Mouse (Mus musculus): ENCODE measurements at regions not wholly inside any gene's neighbourhood (a gene's known extent, or its start where the extent isn't known, plus 50 kb on each side); places are given as distances from the start of the nearest gene placed in this dataset.

DNA sequence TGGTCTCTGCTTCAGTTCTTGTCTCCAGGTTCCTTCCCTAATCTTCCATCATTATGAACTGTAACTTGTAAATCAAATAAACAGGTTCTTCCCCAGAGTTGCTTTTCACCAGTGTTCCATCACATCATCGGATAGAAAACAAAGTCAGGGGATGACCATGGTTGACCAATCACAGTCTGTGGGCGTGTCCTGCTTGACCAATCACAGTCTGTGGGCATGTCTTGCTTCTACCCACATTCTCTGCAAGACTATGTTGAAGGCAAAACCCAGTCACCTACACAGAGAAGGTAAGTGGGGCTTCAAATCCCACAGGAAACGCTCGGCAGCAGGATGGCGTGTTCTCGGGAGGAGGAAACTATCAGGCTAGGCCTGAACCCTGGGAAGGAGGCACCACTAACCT is 82.9 kb upstream of the Hs6st1 start:
- Histone ChIP-seq H3K4me3 (ENCODE audit: low read depth, low read length) (no peak overlapping the region), H3K27me3 (ENCODE audit: control insufficient read depth, insufficient read depth, low read length) (no peaks in the 10 kb centered on the region), H3K4me1 (ENCODE audit: control insufficient read depth, insufficient read depth, insufficient read length, low read length) (no peaks in the 10 kb centered on the region), H3K27ac (ENCODE audit: insufficient read depth, low read depth, low read length) (no peak overlapping the region), H3K36me3 (ENCODE audit: control insufficient read depth, insufficient read depth, low read length) (no peaks in the 10 kb centered on the region)
- WGBS, result 92% methylated on average over 6 of the region's 6 CpGs
- TF ChIP-seq CTCF (IDR thresholded peaks at IDR 0.05; ENCODE audit: extremely low read depth, insufficient read length, insufficient replicate concordance, low read depth, low read length), result no peak
- TF ChIP-seq POLR2A (IDR thresholded peaks at IDR 0.05; ENCODE audit: low read depth, low read length), result no peak

DNA sequence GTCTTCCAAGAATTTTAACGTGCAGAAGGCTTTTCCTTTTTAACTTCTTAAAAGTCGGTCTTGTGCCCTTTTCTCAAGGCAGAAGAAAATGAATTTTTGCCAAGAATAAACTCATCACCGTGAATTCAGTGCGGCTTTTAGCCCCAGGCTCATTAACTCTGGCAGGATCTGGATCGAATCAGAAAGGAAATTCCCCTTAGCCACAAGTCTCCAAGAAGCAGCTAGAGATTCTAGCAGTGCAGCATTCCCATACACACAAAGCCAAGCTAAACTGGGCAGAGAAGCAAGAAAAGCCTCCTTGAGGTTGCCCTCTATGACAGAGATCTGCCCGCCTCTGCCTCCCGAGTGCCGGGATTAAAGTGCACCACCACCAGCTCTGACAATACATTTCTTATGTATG is 81.5 kb upstream of the Hs6st1 start:
- Histone ChIP-seq H3K27me3 (ENCODE audit: control insufficient read depth, insufficient read depth, low read length) (no peaks in the 10 kb centered on the region), H3K36me3 (ENCODE audit: control insufficient read depth, insufficient read depth, low read length) (no peaks in the 10 kb centered on the region), H3K27ac (ENCODE audit: insufficient read depth, low read depth, low read length) (no peak overlapping the region), H3K4me3 (ENCODE audit: low read depth, low read length) (no peak overlapping the region), H3K4me1 (ENCODE audit: control insufficient read depth, insufficient read depth, insufficient read length, low read length) (no peaks in the 10 kb centered on the region)
- TF ChIP-seq POLR2A (IDR thresholded peaks at IDR 0.05; ENCODE audit: low read depth, low read length) (no peak), CTCF (IDR thresholded peaks at IDR 0.05; ENCODE audit: extremely low read depth, insufficient read length, insufficient replicate concordance, low read depth, low read length) (no peak)
- 87% methylated on average over 8 of the region's 8 CpGs for WGBS

DNA sequence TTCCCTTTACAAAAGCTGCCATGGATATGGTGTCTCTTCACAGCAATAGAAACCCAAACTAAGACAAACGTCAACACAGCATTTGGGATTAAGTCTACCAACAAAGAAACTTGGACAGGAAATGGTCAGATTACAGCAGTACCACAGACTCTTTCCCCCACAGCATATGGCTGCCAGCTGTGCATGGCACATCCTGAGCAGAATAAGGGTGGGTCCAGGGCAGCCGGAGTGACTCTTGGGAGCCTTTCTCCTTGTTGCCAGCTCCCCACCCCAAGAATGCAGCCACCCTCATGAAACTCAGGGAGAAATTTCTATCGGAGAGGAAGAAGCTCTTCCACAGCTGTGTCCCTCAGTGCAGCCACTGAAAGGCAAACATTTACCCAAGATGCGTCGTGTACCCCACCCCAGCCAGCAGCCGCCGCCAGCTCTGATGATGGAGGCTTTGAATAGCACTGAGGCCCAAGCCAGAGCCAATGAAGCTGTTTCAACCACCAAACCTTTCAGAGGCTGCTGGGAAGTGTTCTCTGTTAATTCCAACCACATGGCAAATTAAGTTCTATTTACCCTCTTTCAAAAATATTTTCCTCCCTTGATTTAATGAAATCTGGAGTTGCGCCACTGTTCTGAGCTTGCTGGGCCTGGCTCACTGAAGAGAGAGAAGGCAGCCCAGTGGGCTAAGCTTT is 75.8 kb upstream of the Hs6st1 start:
- 70% methylated on average over 8 of the region's 8 CpGs for WGBS
- H3K27me3 ChIP-seq (ENCODE audit: control insufficient read depth, insufficient read depth, low read length), result no peaks in the 10 kb centered on the region

DNA sequence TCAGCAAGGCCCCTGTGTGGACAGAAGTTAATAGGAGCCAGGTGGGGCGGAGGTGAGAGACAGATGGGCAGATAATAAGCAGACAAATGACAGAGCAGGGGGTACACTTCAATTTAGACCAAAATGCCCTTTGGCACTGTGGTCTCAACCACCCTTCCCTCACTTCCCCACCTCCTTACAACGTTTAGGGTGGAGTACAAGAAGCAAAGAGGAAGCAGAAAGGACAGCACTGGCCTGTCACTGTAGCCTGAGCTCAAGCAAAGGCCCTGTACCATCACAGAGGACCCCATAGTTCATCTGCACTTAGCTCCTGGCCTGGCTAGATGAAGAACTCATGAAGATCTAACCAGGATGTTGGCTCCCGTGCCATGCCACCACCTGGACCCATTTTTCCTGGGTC is 75.3 kb upstream of the Hs6st1 start:
- no peak for TF ChIP-seq POLR2A (IDR thresholded peaks at IDR 0.05; ENCODE audit: low read depth, low read length)
- TF ChIP-seq CTCF (IDR thresholded peaks at IDR 0.05; ENCODE audit: extremely low read depth, insufficient read length, insufficient replicate concordance, low read depth, low read length), result no peak
- no peaks in the 10 kb centered on the region for H3K36me3 ChIP-seq (ENCODE audit: control insufficient read depth, insufficient read depth, low read length)
- H3K27ac ChIP-seq (ENCODE audit: insufficient read depth, low read depth, low read length), result no peak overlapping the region
- no peaks in the 10 kb centered on the region for H3K4me1 ChIP-seq (ENCODE audit: control insufficient read depth, insufficient read depth, insufficient read length, low read length)
- H3K27me3 ChIP-seq (ENCODE audit: control insufficient read depth, insufficient read depth, low read length), result no peaks in the 10 kb centered on the region
- WGBS, result 60% methylated on average over 3 of the region's 3 CpGs
- H3K4me3 ChIP-seq (ENCODE audit: low read depth, low read length), result no peak overlapping the region

More for the DNA sequence above, 75.8 kb upstream of the Hs6st1 start:
- TF ChIP-seq CTCF (IDR thresholded peaks at IDR 0.05; ENCODE audit: extremely low read depth, insufficient read length, insufficient replicate concordance, low read depth, low read length), result no peak
- no peak for TF ChIP-seq POLR2A (IDR thresholded peaks at IDR 0.05; ENCODE audit: low read depth, low read length)
- no peaks in the 10 kb centered on the region for H3K4me1 ChIP-seq (ENCODE audit: control insufficient read depth, insufficient read depth, insufficient read length, low read length)
- H3K36me3 ChIP-seq (ENCODE audit: control insufficient read depth, insufficient read depth, low read length), result no peaks in the 10 kb centered on the region
- H3K4me3 ChIP-seq (ENCODE audit: low read depth, low read length), result no peak overlapping the region
- no peak overlapping the region for H3K27ac ChIP-seq (ENCODE audit: insufficient read depth, low read depth, low read length)

DNA sequence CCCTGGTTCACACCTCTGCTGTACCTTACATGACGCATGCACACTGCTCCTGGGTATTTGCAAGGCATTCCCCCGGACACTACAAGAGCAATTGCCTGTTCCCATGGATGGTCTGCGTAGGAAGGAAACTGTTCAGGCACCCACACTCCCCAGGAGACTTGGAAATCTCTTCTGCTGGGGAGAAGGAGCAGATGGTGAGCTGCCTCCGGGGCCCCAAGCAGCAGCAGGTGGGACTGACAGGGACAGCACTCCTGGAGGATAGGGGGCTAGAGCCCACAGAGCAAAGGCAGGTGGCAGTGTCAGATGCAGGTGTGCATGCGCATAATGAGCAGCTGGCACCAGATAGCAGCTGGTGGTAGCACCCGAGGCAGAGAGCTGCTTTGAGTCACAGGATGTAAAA is 72.5 kb upstream of the Hs6st1 start:
- Histone ChIP-seq H3K27ac (ENCODE audit: insufficient read depth, low read depth, low read length) (no peak overlapping the region), H3K4me1 (ENCODE audit: control insufficient read depth, insufficient read depth, insufficient read length, low read length) (no peaks in the 10 kb centered on the region), H3K36me3 (ENCODE audit: control insufficient read depth, insufficient read depth, low read length) (no peaks in the 10 kb centered on the region), H3K4me3 (ENCODE audit: low read depth, low read length) (no peak overlapping the region), H3K27me3 (ENCODE audit: control insufficient read depth, insufficient read depth, low read length) (no peaks in the 10 kb centered on the region)
- 73% methylated on average over 6 of the region's 6 CpGs for WGBS
- TF ChIP-seq CTCF (IDR thresholded peaks at IDR 0.05; ENCODE audit: extremely low read depth, insufficient read length, insufficient replicate concordance, low read depth, low read length), result no peak
- no peak for TF ChIP-seq POLR2A (IDR thresholded peaks at IDR 0.05; ENCODE audit: low read depth, low read length)

DNA sequence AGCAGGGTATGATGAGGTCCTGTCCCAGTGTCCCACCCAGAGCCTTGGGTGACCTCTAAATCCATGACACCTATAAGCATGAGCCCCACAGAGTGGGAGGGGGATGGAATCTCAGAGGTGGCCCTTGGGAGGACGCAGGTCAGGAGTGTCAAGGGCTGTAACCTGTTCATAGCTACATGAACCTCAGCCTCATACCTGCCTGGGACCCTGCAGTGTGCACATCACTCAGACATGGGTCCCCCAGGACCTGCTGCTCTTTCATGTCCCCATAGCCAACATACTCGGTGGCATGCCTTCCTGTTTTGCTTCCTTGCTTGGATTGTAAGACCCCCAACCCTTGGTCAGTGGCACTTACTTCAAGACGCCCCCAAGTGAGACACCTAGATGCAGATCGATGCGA is 66.9 kb upstream of the Hs6st1 start:
- Histone ChIP-seq H3K4me1 (ENCODE audit: control insufficient read depth, insufficient read depth, insufficient read length, low read length) (no peaks in the 10 kb centered on the region), H3K27ac (ENCODE audit: insufficient read depth, low read depth, low read length) (no peak overlapping the region), H3K36me3 (ENCODE audit: control insufficient read depth, insufficient read depth, low read length) (no peaks in the 10 kb centered on the region), H3K4me3 (ENCODE audit: low read depth, low read length) (no peak overlapping the region), H3K27me3 (ENCODE audit: control insufficient read depth, insufficient read depth, low read length) (no peaks in the 10 kb centered on the region)
- 93% methylated on average over 5 of the region's 5 CpGs for WGBS
- TF ChIP-seq POLR2A (IDR thresholded peaks at IDR 0.05; ENCODE audit: low read depth, low read length), result no peak
- TF ChIP-seq CTCF (IDR thresholded peaks at IDR 0.05; ENCODE audit: extremely low read depth, insufficient read length, insufficient replicate concordance, low read depth, low read length), result no peak

DNA sequence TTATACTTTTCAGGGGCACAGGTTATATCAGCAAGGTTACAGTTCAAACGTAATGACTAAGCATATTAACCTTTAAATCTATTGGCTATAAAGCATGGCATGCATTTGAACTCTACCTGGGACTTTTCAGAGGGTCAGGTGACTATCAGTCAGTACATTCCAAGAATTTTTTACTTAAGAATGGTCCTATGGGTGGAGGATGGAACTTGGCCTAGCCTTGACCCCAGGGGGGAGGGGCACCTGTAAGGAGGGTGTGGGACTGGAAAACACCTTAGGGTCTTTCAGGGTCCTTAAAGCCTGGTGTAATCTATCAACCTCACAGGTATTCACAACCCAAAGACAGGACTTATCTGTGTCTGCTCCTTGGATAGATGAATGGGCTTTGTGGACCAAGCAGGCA is 66.4 kb upstream of the Hs6st1 start:
- Histone ChIP-seq H3K27me3 (ENCODE audit: control insufficient read depth, insufficient read depth, low read length) (no peaks in the 10 kb centered on the region), H3K4me3 (ENCODE audit: low read depth, low read length) (no peak overlapping the region), H3K36me3 (ENCODE audit: control insufficient read depth, insufficient read depth, low read length) (no peaks in the 10 kb centered on the region), H3K4me1 (ENCODE audit: control insufficient read depth, insufficient read depth, insufficient read length, low read length) (no peaks in the 10 kb centered on the region), H3K27ac (ENCODE audit: insufficient read depth, low read depth, low read length) (no peak overlapping the region)
- WGBS, result 68% methylated on average over 1 of the region's 1 CpGs
- TF ChIP-seq CTCF (IDR thresholded peaks at IDR 0.05; ENCODE audit: extremely low read depth, insufficient read length, insufficient replicate concordance, low read depth, low read length) (no peak), POLR2A (IDR thresholded peaks at IDR 0.05; ENCODE audit: low read depth, low read length) (no peak)
